Mouse (Mus musculus): ENCODE data around the gene Olfr1349. TPM values are rescaled to one million over a fixed set of nuclear protein-coding genes. Genes with fewer than 3 reads are reported as not detected.

The Olfr1349 gene
- polyA plus RNA-seq, 1 experiment from 2014 or later, result not detected

- no peak for ATAC-seq (ENCODE audit: low FRiP score)
Observed at GRCm38 (mm10) chr7:6466951-6467350, 55.8 kb downstream of the Olfr1349 start, which contains the start of gene Olfr1346. Olfr1346 (plus strand) TSS chr7:6467101.

More at GRCm38 (mm10) chr7:6466951-6467350, 55.8 kb downstream of the Olfr1349 start, which contains the start of gene Olfr1346:
- H3K36me3 ChIP-seq (ENCODE audit: control insufficient read depth, insufficient read depth, low read length), result no peaks in the 10 kb centered on the region
- H3K9me3 ChIP-seq (ENCODE audit: control insufficient read depth, low read length), result no peaks in the 10 kb centered on the region
- H3K4me2 ChIP-seq (replicated peaks; ENCODE audit: low read depth, low read length), result no peak within 1 kb of the TSS
- H3K4me3 ChIP-seq (ENCODE audit: low read depth, low read length), result no peak within 1 kb of the TSS
- no peak within 1 kb of the TSS for H3K27ac ChIP-seq (ENCODE audit: low read depth, low read length)
- no peaks in the 10 kb centered on the region for H3K4me1 ChIP-seq (replicated peaks; ENCODE audit: control insufficient read depth, insufficient read depth, low read length)
- no peak for DNase-seq (ENCODE audit: low spot score)
- no peak within 1 kb of the TSS for H3K9ac ChIP-seq (ENCODE audit: low read depth, low read length)
- no peaks in the 10 kb centered on the region for H3K27me3 ChIP-seq (ENCODE audit: control insufficient read depth, insufficient read depth, low read length)

Other genes with a start within 250 kb of the Olfr1349 start
- 15.1 and 16.5 TPM in 2 replicates for gene Zfp667, start 236.4 kb downstream of the Olfr1349 start, polyA plus RNA-seq (2014; fragmentation: Nextera tagmentation; extraction: Ambion mirVana)
- 8.5 and 10.3 TPM in 2 replicates for gene Zfp583, start 191.7 kb downstream of the Olfr1349 start, polyA plus RNA-seq (2014; fragmentation: Nextera tagmentation; extraction: Ambion mirVana)
- 2.5 and 3.7 TPM in 2 replicates for gene Gm3854, start 179.2 kb downstream of the Olfr1349 start, polyA plus RNA-seq (2014; fragmentation: Nextera tagmentation; extraction: Ambion mirVana)
- 3.4 and 3.5 TPM in 2 replicates for gene Zfp78, start 159.7 kb downstream of the Olfr1349 start, polyA plus RNA-seq (2014; fragmentation: Nextera tagmentation; extraction: Ambion mirVana)
- 14.2 and 15.3 TPM in 2 replicates for gene Zfp28, start 139.7 kb downstream of the Olfr1349 start, polyA plus RNA-seq (2014; fragmentation: Nextera tagmentation; extraction: Ambion mirVana)
- gene Smim17, start 124.2 kb downstream of the Olfr1349 start, polyA plus RNA-seq (2014; fragmentation: Nextera tagmentation; extraction: Ambion mirVana), result 0.76 and 0.78 TPM in 2 replicates
- gene Gm20715, start 112.7 kb downstream of the Olfr1349 start, polyA plus RNA-seq (2014; fragmentation: Nextera tagmentation; extraction: Ambion mirVana), result not detected in 2 replicates
- not detected in 2 replicates for gene Olfr1344, start 84.3 kb downstream of the Olfr1349 start, polyA plus RNA-seq (2014; fragmentation: Nextera tagmentation; extraction: Ambion mirVana)
- gene Olfr1336, start 66.8 kb downstream of the Olfr1349 start, polyA plus RNA-seq (2014; fragmentation: Nextera tagmentation; extraction: Ambion mirVana), result 0.03 TPM in 1 of 2 replicates, not detected in the other
- gene Olfr1346, start 55.8 kb downstream of the Olfr1349 start, polyA plus RNA-seq (2014; fragmentation: Nextera tagmentation; extraction: Ambion mirVana), result not detected in 2 replicates
- gene Olfr5, start 36.0 kb downstream of the Olfr1349 start, polyA plus RNA-seq (2014; fragmentation: Nextera tagmentation; extraction: Ambion mirVana), result not detected in 2 replicates
- not detected in 2 replicates for gene Olfr1347, start 23.2 kb downstream of the Olfr1349 start, polyA plus RNA-seq (2014; fragmentation: Nextera tagmentation; extraction: Ambion mirVana)
- gene Olfr1348, start 14.2 kb downstream of the Olfr1349 start, polyA plus RNA-seq (2014; fragmentation: Nextera tagmentation; extraction: Ambion mirVana), result not detected in 2 replicates
- gene Olfr1350, start 41.9 kb upstream of the Olfr1349 start, polyA plus RNA-seq (2014; fragmentation: Nextera tagmentation; extraction: Ambion mirVana), result not detected in 2 replicates
- gene Zim1, start 173.5 kb upstream of the Olfr1349 start, polyA plus RNA-seq (2014; fragmentation: Nextera tagmentation; extraction: Ambion mirVana), result 2.1 and 2.6 TPM in 2 replicates
- gene Peg3, start 207.5 kb upstream of the Olfr1349 start, polyA plus RNA-seq (2014; fragmentation: Nextera tagmentation; extraction: Ambion mirVana), result 112 and 126 TPM in 2 replicates
- 12.4 and 15.1 TPM in 2 replicates for gene Usp29, start 207.6 kb upstream of the Olfr1349 start, polyA plus RNA-seq (2014; fragmentation: Nextera tagmentation; extraction: Ambion mirVana)